Mouse (Mus musculus) embryonic stem cell, embryonic (primary cell): ENCODE measurements around the gene Sema6c.

Experiments used
- CTCF ChIA-PET, 4 experiments: fragments of 300-600 bp in 2 of 4; fragments of 350-600 bp in 2 of 4; sonication (Branson Sonifier 250); formaldehyde crosslinking; loops; one replicate each; lab custom pipeline; 2022; ENCODE audit warnings: inconsistent platforms in 2 of 4; lab: Charles Lee
- POLR2A ChIA-PET, 4 experiments: fragments of 300-600 bp in 2 of 4; fragments of 350-600 bp in 2 of 4; sonication (Branson Sonifier 250); formaldehyde crosslinking; loops; one replicate each; lab custom pipeline; 2022; ENCODE audit warnings: antibody characterized with exemption in 4 of 4, inconsistent platforms in 1 of 4; lab: Charles Lee

Sema6c gene

DNA sequence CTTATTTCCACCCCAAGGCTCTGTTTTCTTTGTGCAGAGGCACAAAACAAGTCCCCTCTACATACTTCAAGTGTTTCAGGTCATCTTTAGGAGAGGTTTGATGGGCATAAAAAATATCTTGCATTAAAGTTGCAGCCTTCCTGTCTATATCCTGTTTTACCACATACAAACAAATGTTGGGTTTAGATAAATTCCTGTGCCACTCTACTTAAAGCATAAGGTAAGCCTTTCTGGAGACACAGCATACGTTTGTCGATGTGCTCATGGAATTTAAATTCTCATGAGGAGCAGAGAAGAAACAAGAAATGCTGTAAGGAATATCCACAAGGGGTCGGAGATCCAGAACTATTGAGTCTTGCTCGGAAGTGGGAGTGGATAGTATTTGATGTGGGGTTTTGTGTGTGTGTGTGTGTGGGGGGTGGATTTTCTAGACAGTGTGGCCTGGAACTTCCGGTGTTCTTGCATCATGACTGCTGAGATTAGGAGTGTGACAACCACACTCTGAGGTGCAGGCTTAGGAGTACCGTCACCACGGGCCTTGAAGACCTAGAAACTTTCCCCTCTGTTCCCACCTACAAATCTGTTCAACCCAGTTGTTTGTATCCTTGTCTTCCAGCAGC, 24.7 kb upstream of the Sema6c start:
- ChIA-PET CTCF (interaction anchor here in 1 of 4 experiments (0.5 kb wide), 1 partner anchor 82 kb away, joined by 8 read pairs; no protein-coding TSS in a partner anchor), POLR2A (interaction anchor here in 3 of 4 experiments (0.6 to 1.7 kb wide), 7 partner anchors 14 to 120 kb away, joined by 3 to 7 read pairs (median 3); partner anchors contain the start of genes Gabpb2 (in 1 of the 3) and Vps72 (in 1 of the 3))

DNA sequence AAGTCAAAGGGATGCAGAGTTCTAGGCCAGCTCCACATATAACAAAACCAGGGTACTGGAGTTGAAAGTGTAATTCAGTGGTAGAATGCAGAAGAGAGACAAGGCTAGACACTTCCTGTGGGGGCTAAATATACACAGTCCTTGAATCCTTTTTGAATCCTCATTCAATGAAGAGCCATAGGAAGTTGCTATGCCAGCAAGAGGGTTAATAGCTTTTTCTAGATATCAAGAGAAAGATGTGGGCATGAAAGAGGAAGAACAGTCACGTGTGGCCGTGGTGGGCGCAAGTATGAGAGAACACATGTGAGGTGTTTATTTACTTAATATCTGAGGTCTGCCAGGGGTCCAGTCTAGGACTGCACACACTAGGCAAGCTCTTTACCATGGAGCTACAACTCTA, 23.9 kb upstream of the Sema6c start:
- ChIA-PET CTCF (no interaction called here), POLR2A (interaction anchor here in 3 of 4 experiments (0.6 to 1.7 kb wide), 6 partner anchors 24 to 147 kb away, joined by 3 to 5 read pairs (median 4); partner anchors contain the start of gene Vps72 (in 1 of the 3))

DNA sequence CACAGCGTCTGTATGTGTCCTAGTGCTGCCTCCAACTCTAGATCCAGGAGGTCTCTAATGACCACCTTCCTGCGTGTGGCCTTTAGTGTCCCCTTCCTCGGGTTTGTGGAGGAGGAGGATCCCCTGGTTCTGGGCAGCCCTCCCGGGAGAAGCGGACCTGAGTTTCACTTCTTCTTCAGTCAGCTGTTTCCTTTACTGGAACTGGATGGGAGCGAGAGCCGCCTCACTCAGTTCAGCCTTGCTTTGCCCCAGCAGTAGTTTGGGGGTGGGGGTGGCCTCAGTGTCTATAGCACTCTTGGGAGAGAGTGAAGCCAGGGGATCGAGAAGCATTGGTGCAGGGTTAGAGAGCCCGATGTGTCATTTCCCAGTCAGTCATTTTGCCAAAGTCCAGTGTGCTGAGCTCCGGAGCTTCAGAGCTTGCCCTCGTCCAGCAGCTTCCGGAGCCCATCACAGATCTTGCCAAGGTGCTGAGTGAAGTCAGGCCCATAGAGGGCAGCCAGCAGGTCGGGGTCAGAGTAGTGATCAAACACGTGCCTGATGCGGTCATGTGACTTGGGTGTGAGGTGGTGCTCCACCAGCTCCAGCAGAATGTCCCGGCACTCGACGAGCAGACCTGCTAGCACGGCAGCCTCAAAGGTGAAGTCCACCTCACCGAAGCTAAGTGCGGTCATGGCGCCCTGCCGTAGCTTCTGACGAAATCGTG, 20.5 kb upstream of the Sema6c start:
- POLR2A ChIA-PET = interaction anchor here (0.6 to 2.9 kb wide), 47 partner anchors 11 to 171 kb away, joined by 3 to 18 read pairs (median 4); partner anchors contain the start of genes Pip5k1a (in 3 of the 4), Sema6c (in 3 of the 4), Gabpb2 (in 2 of the 4) and Vps72 (in 2 of the 4)
- CTCF ChIA-PET = interaction anchor here in 2 of 4 experiments (0.7 to 1.9 kb wide), 14 partner anchors 11 to 124 kb away, joined by 3 to 9 read pairs (median 4); partner anchors contain the start of genes Gabpb2 (in 1 of the 2), Sema6c (in 1 of the 2), Tmod4 (in 1 of the 2) and Vps72 (in 1 of the 2)

DNA sequence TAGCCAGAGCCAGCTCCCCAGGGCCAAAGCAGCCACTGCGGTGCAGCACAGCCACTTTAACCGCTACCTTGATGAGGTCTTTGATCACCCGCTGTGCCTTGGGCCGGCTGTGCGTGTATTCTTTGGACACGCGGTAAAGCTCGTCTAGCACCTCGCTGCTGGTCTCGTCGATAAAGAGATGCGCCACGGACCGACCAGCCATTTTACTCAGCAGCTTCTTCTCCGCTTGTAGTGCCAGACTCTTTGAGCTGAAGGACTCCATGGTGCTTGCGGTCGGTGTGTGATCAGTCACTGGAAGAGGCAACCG, 20.0 kb upstream of the Sema6c start:
- POLR2A ChIA-PET = interaction anchor here (0.5 to 2.9 kb wide), 48 partner anchors 11 to 171 kb away, joined by 3 to 18 read pairs (median 4); partner anchors contain the start of genes Pip5k1a (in 3 of the 4), Sema6c (in 3 of the 4), Gabpb2 (in 2 of the 4) and Tmod4 (in 2 of the 4)
- CTCF ChIA-PET = interaction anchor here in 3 of 4 experiments (0.6 to 1.9 kb wide), 14 partner anchors 12 to 124 kb away, joined by 3 to 9 read pairs (median 4); partner anchors contain the start of genes Gabpb2 (in 1 of the 3), Sema6c (in 1 of the 3), Tmod4 (in 1 of the 3) and Vps72 (in 1 of the 3)

DNA sequence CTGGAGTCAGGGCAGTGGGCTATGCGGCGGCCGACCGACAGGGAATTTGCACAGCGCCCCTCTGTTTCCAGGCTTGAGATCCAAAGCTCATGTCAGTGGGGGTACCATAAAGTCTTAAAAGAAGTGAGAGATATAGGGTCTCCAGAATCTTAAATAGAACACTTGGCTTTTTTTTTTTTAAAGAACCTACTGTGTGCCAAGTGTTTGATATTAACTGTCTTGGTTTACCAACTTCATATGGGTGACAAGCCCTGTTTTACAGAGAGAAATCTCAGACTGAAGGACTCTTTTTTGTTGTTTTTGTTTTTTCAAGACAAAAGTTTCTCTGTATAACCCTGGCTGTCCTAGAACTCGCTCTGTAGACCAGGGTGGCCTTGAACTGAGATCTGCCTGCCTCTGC, 19.5 kb upstream of the Sema6c start:
- POLR2A ChIA-PET = interaction anchor here in 2 of 4 experiments (0.5 to 2.9 kb wide), 33 partner anchors 11 to 170 kb away, joined by 3 to 18 read pairs (median 4); partner anchors contain the start of genes Gabpb2 (in 2 of the 2), Tmod4 (in 2 of the 2), Vps72 (in 2 of the 2) and Pip5k1a (in 1 of the 2)
- CTCF ChIA-PET = interaction anchor here in 3 of 4 experiments (0.6 to 1.9 kb wide), 9 partner anchors 12 to 123 kb away, joined by 3 to 9 read pairs (median 4); partner anchors contain the start of genes Sema6c (in 1 of the 3), Tmod4 (in 1 of the 3) and Vps72 (in 1 of the 3)

DNA sequence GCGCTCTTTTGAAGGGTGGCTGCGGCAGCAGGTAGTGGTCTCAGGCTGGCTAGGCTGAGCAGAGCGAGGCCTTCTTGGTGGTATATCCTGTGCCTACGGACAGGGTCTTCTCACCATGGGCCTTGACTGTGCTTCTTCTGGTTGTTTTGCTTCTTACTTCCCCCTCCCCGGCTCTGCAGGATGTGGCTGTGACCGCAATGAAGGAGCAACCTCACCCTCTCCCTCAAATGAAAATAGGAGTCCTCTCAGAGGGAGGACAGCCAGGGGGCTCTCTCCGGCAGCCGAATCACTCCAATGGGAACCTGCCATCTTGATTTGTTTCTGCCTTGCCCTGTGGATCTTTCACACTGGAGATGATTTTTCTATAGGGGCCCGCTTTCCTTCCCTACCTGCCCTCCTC, 18.8 kb upstream of the Sema6c start:
- CTCF ChIA-PET = interaction anchor here in 3 of 4 experiments (1.1 to 2.0 kb wide), 6 partner anchors 11 to 75 kb away, joined by 3 to 10 read pairs (median 6); no protein-coding TSS in a partner anchor
- POLR2A ChIA-PET = interaction anchor here in 3 of 4 experiments (0.8 to 2.9 kb wide), 15 partner anchors 13 to 143 kb away, joined by 3 to 18 read pairs (median 5); partner anchors contain the start of genes Sema6c (in 3 of the 3), Gabpb2 (in 1 of the 3), Tmod4 (in 1 of the 3) and Vps72 (in 1 of the 3)

DNA sequence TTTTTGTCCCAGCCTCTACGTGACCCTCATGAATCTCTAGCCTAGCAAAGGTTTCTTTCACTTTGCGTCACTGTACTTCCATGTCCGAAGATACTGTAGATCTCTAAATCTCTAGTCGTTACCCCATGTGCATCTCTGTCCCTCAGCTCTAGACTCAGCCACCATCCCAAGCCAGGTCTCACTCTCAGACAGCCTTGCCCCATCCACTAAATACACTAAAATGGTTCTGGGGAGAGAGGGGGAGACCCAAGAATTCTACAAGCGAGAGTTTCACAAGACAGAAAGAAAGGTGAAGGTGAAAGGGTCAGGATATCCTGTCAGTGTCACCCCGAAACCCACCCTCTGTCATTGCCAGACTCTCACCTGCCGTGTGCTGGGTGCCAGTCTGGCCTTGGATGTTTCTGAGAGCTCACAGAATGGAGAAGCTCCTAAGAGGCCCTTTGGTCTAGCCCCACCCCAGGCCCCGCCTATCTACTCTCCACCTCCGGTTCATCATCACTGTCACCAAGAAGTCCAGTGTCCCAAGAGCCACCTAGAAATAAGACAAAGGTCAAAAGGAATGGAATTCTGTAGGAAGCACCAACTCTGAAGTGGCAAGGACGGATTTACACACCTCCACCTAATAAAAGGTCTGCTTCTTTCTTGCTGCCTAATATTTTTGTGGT, 18.2 kb upstream of the Sema6c start, which contains the start of gene Tnfaip8l2:
Gene Tnfaip8l2 (minus strand): TSS at position 409 of the 665 bp plus-strand sequence.
- ChIA-PET CTCF (interaction anchor here (0.6 to 2.0 kb wide), 38 partner anchors 9 to 290 kb away, joined by 3 to 13 read pairs (median 5); partner anchors contain the start of genes Gabpb2 (in 1 of the 4), Gm128 (in 1 of the 4), Sema6c (in 1 of the 4) and Tmod4 (in 1 of the 4)), POLR2A (interaction anchor here in 3 of 4 experiments (0.5 to 2.9 kb wide), 28 partner anchors 10 to 612 kb away, joined by 3 to 14 read pairs (median 4); partner anchors contain the start of genes Sema6c (in 3 of the 3), Gabpb2 (in 1 of the 3), Tmod4 (in 1 of the 3) and Vps72 (in 1 of the 3))

DNA sequence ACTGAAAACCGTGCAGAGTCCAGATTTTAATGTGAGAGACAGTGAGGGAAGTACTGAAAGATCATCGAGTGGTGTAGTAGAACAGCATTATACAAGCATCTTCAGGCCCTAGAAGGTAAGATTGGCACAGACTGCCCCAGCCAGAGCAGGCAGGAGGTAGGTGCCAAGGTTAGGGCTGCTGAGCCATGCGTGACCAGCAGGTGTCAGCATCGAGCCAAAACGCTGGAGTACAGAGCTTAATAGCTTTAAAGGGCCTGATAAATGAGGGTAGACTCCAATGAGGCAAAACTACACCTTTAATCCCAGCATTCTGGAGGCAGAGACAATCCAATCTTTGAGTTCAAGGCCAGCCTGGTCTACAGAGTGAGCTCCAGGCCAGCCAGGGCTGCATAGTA, 17.6 kb upstream of the Sema6c start:
- POLR2A ChIA-PET = interaction anchor here in 3 of 4 experiments (0.5 to 1.9 kb wide), 22 partner anchors 10 to 612 kb away, joined by 3 to 7 read pairs (median 4); partner anchors contain the start of genes Sema6c (in 2 of the 3), Gabpb2 (in 1 of the 3), Vps72 (in 1 of the 3) and Zfp687 (in 1 of the 3)
- CTCF ChIA-PET = interaction anchor here (0.5 to 2.0 kb wide), 54 partner anchors 9 to 446 kb away, joined by 3 to 13 read pairs (median 4); partner anchors contain the start of genes Sema6c (in 2 of the 4), Gabpb2 (in 1 of the 4), Gm128 (in 1 of the 4) and Golph3l (in 1 of the 4)

DNA sequence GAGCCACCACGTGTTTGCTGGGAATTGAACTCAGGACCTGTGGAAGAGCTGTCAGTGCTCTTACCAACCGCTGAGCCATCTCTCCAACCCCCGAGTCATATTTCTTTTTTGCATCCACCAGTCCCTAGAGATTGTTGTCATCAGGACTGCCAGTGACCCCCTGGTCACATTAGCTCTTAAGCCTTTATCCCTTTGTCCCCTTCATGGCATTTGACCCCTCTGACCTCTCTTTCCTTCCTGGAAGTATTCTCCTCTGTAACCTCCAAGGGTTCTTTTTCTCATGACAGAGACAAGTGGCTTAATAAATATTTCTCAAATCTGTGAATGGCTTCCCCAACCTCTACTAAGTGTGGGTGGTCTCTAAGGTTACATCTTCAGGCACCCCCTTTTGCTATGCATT, 12.3 kb upstream of the Sema6c start:
- CTCF ChIA-PET = interaction anchor here in 1 of 4 experiments (0.5 to 1.0 kb wide), 2 partner anchors 23 to 156 kb away, joined by 3 to 4 read pairs; partner anchors contain the start of gene Tmod4
- POLR2A ChIA-PET = interaction anchor here in 2 of 4 experiments (0.7 to 1.8 kb wide), 3 partner anchors 27 to 94 kb away, joined by 3 to 4 read pairs (median 4); partner anchors contain the start of gene Vps72 (in 1 of the 2)

DNA sequence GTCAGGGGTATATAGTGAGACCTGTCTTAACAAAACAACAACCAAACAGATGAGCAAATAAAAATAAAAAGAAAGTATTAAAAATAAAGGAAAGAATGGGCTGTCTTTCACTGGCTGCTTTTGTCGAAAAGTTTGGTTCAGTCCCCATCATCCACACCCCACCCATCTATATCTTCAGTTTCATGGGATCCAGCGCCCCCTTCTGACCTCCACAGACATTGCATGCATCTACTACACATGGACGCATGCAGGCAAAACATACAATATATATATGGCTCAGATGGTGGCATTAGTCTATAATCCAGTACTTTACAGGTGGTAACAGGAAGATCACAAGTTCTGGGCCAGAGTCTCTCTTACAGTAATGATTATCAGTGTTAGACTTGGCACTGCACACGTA, 6.4 kb upstream of the Sema6c start:
- CTCF ChIA-PET = no interaction called here
- POLR2A ChIA-PET = interaction anchor here in 1 of 4 experiments (0.6 kb wide), 1 partner anchor 305 kb away, joined by 5 read pairs; no protein-coding TSS in a partner anchor

DNA sequence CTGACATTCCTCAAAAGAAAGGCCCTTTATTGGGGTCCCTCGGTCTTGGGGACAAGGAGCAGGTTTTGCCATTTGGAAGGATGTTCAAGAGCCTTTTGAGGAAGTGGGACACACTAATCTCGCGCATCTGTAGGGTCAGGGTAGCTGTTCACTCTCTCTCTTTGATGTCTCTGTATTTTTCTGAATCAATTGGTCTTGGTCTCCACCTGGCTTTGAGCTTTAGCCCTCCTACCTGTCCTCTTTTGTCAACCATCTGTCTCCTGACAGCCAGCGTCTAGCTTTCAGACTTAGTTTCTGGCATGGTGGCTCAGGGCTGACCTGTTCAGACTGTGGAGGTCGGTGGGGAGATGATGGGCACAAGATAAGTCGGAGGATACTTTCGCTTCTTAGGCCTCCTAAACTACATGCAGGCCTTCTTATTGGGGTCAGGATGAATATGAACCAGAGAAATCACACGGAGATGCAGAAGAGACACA, 708 bp upstream of the Sema6c start:
- POLR2A ChIA-PET = interaction anchor here in 3 of 4 experiments (0.6 to 7.5 kb wide), 37 partner anchors 9 to 465 kb away, joined by 3 to 107 read pairs (median 4); partner anchors contain the start of genes Tnfaip8l2 (in 3 of the 3), Bnipl (in 1 of the 3), Ensa (in 1 of the 3) and Gabpb2 (in 1 of the 3)
- CTCF ChIA-PET = interaction anchor here (0.6 to 2.1 kb wide), 11 partner anchors 9 to 151 kb away, joined by 3 to 13 read pairs (median 4); partner anchors contain the start of genes Gabpb2 (in 1 of the 4), Tmod4 (in 1 of the 4) and Tnfaip8l2 (in 1 of the 4)

DNA sequence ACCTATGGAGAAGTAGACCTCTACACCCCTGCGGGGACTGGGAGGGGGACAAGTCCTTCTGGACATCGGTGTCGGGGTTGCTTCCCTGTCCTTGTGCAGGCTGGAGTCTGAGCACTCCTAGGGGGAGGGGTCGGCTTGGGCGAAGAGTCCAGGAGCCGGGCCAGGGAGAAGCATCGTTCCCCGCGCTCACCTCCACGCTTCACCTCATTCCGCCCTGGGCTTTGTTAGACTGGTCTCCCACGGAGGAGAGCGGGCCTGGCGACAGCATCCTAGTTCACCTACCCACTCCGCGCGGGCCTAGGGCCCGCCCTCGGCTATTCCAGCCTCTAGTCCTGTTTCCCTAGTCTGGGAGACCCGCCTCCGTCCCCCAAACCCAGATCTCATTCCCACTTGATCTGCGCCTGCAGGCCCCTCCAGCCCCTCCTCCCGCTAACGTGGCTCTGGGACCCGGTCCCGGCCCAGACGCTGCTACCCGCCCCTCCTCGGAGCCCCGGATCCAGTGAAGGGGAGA, 839 bp downstream of the Sema6c start:
- ChIA-PET POLR2A (interaction anchor here (0.5 to 7.5 kb wide), 33 partner anchors 10 to 464 kb away, joined by 3 to 107 read pairs (median 4); partner anchors contain the start of genes Tnfaip8l2 (in 3 of the 4), Gabpb2 (in 2 of the 4), Ensa (in 1 of the 4) and Prune1 (in 1 of the 4)), CTCF (interaction anchor here in 3 of 4 experiments (1.1 to 2.9 kb wide), 9 partner anchors 9 to 108 kb away, joined by 3 to 8 read pairs (median 5); partner anchors contain the start of genes Gabpb2 (in 1 of the 3) and Tnfaip8l2 (in 1 of the 3))

DNA sequence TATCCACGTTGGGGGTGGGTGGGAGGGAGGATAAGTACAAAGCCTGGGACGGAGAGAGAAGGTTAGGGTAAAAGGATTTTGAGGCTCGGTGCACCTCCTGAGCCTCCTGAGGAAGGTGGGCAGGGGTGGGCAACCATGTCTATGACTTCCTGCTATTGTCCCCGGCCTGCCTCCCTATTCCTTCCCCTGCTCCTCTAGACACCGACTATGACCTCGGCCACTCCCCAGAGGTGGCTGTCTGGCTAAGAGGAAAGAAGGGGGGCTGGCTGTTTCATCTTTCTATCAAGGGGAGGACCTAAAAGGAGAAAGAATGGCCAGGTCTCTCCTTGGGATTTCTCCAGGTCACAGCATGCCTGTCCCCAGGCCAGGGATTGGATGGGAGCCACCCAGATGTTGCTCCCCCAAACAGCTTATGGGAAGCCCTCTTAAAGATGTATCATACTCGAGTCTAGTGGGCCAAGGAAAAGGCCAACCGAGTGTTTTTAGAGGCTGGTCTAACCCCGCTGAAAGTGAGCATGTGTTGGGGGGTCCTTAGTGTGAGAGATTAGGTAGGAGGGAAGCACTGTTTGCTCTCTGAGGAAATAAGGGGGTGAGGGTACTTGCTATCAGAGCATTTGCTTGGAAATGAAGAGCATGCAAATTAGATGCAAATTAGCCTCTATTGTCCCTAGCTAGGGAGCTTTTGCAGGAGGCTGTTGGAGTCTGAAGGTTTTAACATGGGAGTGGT, 1.5 kb downstream of the Sema6c start:
- ChIA-PET POLR2A (interaction anchor here (0.5 to 7.5 kb wide), 38 partner anchors 9 to 490 kb away, joined by 3 to 107 read pairs (median 5); partner anchors contain the start of genes Gabpb2 (in 2 of the 4), Zfp687 (in 2 of the 4), Mllt11 (in 1 of the 4) and Pi4kb (in 1 of the 4)), CTCF (interaction anchor here in 3 of 4 experiments (0.6 to 2.9 kb wide), 11 partner anchors 9 to 165 kb away, joined by 3 to 13 read pairs (median 3); partner anchors contain the start of genes Gabpb2 (in 1 of the 3), Tmod4 (in 1 of the 3) and Tnfaip8l2 (in 1 of the 3))

DNA sequence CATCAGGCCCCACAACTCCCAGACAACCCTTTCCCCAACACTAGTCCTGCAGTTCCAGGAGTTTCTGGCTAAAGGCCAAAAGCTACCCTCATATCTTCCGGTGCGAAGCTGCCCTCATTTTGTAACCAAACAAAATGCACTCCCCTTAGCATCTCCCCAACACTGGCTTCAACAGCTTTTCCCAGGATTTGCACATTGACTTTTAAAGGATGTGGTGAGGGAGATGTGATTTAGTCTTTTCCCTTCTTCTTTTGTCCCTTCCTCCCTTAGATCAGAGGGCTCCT, 2.0 kb downstream of the Sema6c start:
- POLR2A ChIA-PET = interaction anchor here (0.6 to 7.5 kb wide), 33 partner anchors 9 to 490 kb away, joined by 3 to 107 read pairs (median 5); partner anchors contain the start of genes Gabpb2 (in 2 of the 4), Mllt11 (in 2 of the 4), Zfp687 (in 2 of the 4) and Pi4kb (in 1 of the 4)
- CTCF ChIA-PET = interaction anchor here (0.6 to 2.9 kb wide), 13 partner anchors 9 to 166 kb away, joined by 3 to 13 read pairs (median 3); partner anchors contain the start of genes Tnfaip8l2 (in 2 of the 4), Gabpb2 (in 1 of the 4) and Tmod4 (in 1 of the 4)
